Mouse (Mus musculus): Measurements from ENCODE around the gene Tle1. TPM values are rescaled to one million over a fixed set of nuclear protein-coding genes. Genes with fewer than 3 reads are reported as not detected.

The Tle1 gene
- polyA plus RNA-seq, 1 experiment: 25.1 TPM

GRCm38 (mm10) chr4:72104186-72104585, 96.5 kb downstream of the Tle1 start:
- Histone ChIP-seq H3K4me1 (ENCODE audit: control insufficient read depth, insufficient read depth, low read length) (no peaks in the 10 kb centered on the region), H3K27me3 (ENCODE audit: control insufficient read depth, insufficient read depth, low read length) (no peaks in the 10 kb centered on the region), H3K27ac (ENCODE audit: insufficient read depth, low read length) (no peak overlapping the region), H3K4me3 (replicated peaks; ENCODE audit: insufficient read depth, low read depth, low read length) (no peak overlapping the region)
- TF ChIP-seq CTCF (IDR thresholded peaks at IDR 0.05; ENCODE audit: borderline replicate concordance, insufficient read depth, low read depth, low read length): no peak
- TF ChIP-seq POLR2A (IDR thresholded peaks at IDR 0.05; ENCODE audit: borderline replicate concordance, insufficient read depth, low read length): no peak
- DNase-seq: no peak

- WGBS: 93% methylated on average over 4 of the region's 4 CpGs
- no peak for DNase-seq
- H3K27ac ChIP-seq (ENCODE audit: insufficient read depth, low read length): no peak overlapping the region
- TF ChIP-seq POLR2A (IDR thresholded peaks at IDR 0.05; ENCODE audit: borderline replicate concordance, insufficient read depth, low read length) (no peak), CTCF (IDR thresholded peaks at IDR 0.05; ENCODE audit: borderline replicate concordance, insufficient read depth, low read depth, low read length) (no peak)
- H3K27me3 ChIP-seq (ENCODE audit: control insufficient read depth, insufficient read depth, low read length): no peaks in the 10 kb centered on the region
- no peak overlapping the region for H3K4me3 ChIP-seq (replicated peaks; ENCODE audit: insufficient read depth, low read depth, low read length)
- H3K4me1 ChIP-seq (ENCODE audit: control insufficient read depth, insufficient read depth, low read length): no peaks in the 10 kb centered on the region
Observed at GRCm38 (mm10) chr4:72087811-72088210, 112.9 kb downstream of the Tle1 start.

- H3K4me3 ChIP-seq (replicated peaks; ENCODE audit: insufficient read depth, low read depth, low read length): no peak overlapping the region
- DNase-seq: no peak
- TF ChIP-seq CTCF (IDR thresholded peaks at IDR 0.05; ENCODE audit: borderline replicate concordance, insufficient read depth, low read depth, low read length) (no peak), POLR2A (IDR thresholded peaks at IDR 0.05; ENCODE audit: borderline replicate concordance, insufficient read depth, low read length) (no peak)
- H3K27me3 ChIP-seq (ENCODE audit: control insufficient read depth, insufficient read depth, low read length): no peaks in the 10 kb centered on the region; the same call in 1 of the 2 replicates
- WGBS: 25% methylated on average over 5 of the region's 5 CpGs
- H3K27ac ChIP-seq (ENCODE audit: insufficient read depth, low read length): no peak overlapping the region
- H3K4me1 ChIP-seq (ENCODE audit: control insufficient read depth, insufficient read depth, low read length): no peaks in the 10 kb centered on the region
Observed at GRCm38 (mm10) chr4:72069111-72069534, 131.6 kb downstream of the Tle1 start.

- H3K27me3 ChIP-seq (ENCODE audit: control insufficient read depth, insufficient read depth, low read length): no peaks in the 10 kb centered on the region; the same call in 1 of the 2 replicates
- no peak overlapping the region for H3K4me3 ChIP-seq (replicated peaks; ENCODE audit: insufficient read depth, low read depth, low read length)
- H3K27ac ChIP-seq (ENCODE audit: insufficient read depth, low read length): no peak overlapping the region
- no peaks in the 10 kb centered on the region for H3K4me1 ChIP-seq (ENCODE audit: control insufficient read depth, insufficient read depth, low read length)
- DNase-seq: no peak
- no peak for TF ChIP-seq POLR2A (IDR thresholded peaks at IDR 0.05; ENCODE audit: borderline replicate concordance, insufficient read depth, low read length)
- 24% methylated on average over 3 of the region's 3 CpGs for WGBS
Observed at GRCm38 (mm10) chr4:72067937-72068336, 132.8 kb downstream of the Tle1 start.

Measured in cerebellum, adult 2 months (tissue).